ENCODE assay signal across 18 mouse cellular contexts in the genomic region with DNA sequence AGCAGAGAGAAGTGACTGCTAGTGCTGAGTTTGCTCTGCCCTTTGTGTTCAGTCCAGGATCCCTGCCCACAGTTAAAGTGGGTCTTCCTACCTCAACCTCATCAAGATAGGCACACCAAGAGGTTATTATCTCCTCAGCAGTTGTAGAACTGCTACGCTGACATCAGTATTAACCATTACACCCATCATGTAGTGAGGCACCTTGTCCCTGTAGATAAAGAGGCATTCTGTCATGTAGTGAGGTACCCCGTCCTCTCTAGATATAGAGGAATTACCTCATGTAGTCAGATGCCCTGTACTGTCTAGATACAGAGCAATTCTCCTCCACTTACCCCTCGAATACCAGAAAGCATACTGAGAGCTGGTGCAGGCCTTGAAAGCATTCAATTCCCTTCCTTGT. TPM values are rescaled to one million over a fixed set of nuclear protein-coding genes. Genes with fewer than 3 reads are reported as not detected.
DNase-seq lines count a peak whose midpoint lies in the region; ATAC-seq and TF ChIP-seq lines count a peak whose summit lies in the region.
"Had no signal": no experiment of that assay in that cellular context is flagged by ENCODE, and none has a peak within 500 bp of the region (broad histone marks: within the 10 kb centered on the region; RNA-seq: fewer than 3 reads in every experiment).

No protein-coding gene starts in this region.

- no peaks in the 10 kb centered on the region for H3K9me3 ChIP-seq in intestine, embryonic 14.5 days (ENCODE audit: control insufficient read depth, low read length)
- no peaks in the 10 kb centered on the region for H3K9me3 ChIP-seq in intestine, postnatal 0 days (ENCODE audit: control insufficient read depth)
- H3K9me3 ChIP-seq in liver, embryonic 11.5 days (ENCODE audit: control insufficient read depth, low read length) = no peaks in the 10 kb centered on the region
- H3K9me3 ChIP-seq in kidney, embryonic 16.5 days (ENCODE audit: low read length) = no peaks in the 10 kb centered on the region
- H3K9me3 ChIP-seq: embryonic facial prominence, embryonic 13.5 days; neural tube, embryonic 12.5 days had no signal

- no peak for ATAC-seq in intestine, embryonic 14.5 days (replicated peaks; ENCODE audit: low FRiP score, low TSS enrichment, low read depth)
- no peak for ATAC-seq in intestine, postnatal 0 days
- ATAC-seq in liver, embryonic 11.5 days (replicated peaks; ENCODE audit: low FRiP score) = peak; percentile 100
- ATAC-seq in megakaryocyte-erythroid progenitor cell, adult 5-6 weeks (replicated peaks; ENCODE audit: low FRiP score, low TSS enrichment, poor library complexity, severe bottlenecking) = peak; percentile 98
- ATAC-seq in kidney, embryonic 16.5 days (ENCODE audit: low FRiP score, low TSS enrichment) = no peak

- no peak overlapping the region for H3K4me3 ChIP-seq in intestine, embryonic 14.5 days (ENCODE audit: low read depth, low read length)
- H3K4me3 ChIP-seq in intestine, postnatal 0 days (ENCODE audit: low read depth, low read length) = no peak overlapping the region
- no peak overlapping the region for H3K4me3 ChIP-seq in liver, embryonic 11.5 days (ENCODE audit: low read depth, low read length)
- no peak overlapping the region for H3K4me3 ChIP-seq in kidney, embryonic 16.5 days (ENCODE audit: low read length)
- H3K4me3 ChIP-seq: embryonic facial prominence, embryonic 13.5 days; neural tube, embryonic 12.5 days had no signal

- H3K27ac ChIP-seq in intestine, embryonic 14.5 days (ENCODE audit: low read depth) = no peak overlapping the region
- H3K27ac ChIP-seq in intestine, postnatal 0 days (ENCODE audit: low read depth, low read length) = no peak overlapping the region
- peak overlapping the region; percentile 91 for H3K27ac ChIP-seq in liver, embryonic 11.5 days (ENCODE audit: low read depth, low read length)
- no peak overlapping the region for H3K27ac ChIP-seq in kidney, embryonic 16.5 days (ENCODE audit: low read length)
- H3K27ac ChIP-seq: embryonic facial prominence, embryonic 13.5 days; neural tube, embryonic 12.5 days had no signal

- H3K9ac ChIP-seq in intestine, embryonic 14.5 days (ENCODE audit: low read length) = no peak overlapping the region
- H3K9ac ChIP-seq in intestine, postnatal 0 days (ENCODE audit: low read depth, low read length) = no peak overlapping the region
- peak overlapping the region; percentile 52; the same call in 1 of the 2 replicates for H3K9ac ChIP-seq in liver, embryonic 11.5 days (ENCODE audit: low read depth, low read length)
- H3K9ac ChIP-seq in kidney, embryonic 16.5 days (replicated peaks; ENCODE audit: low read length) = no peak overlapping the region
- H3K9ac ChIP-seq: embryonic facial prominence, embryonic 13.5 days; neural tube, embryonic 12.5 days had no signal

- 91% methylated on average over 3 of the region's 3 CpGs for WGBS in intestine, embryonic 14.5 days
- 83% methylated on average over 3 of the region's 3 CpGs for WGBS in intestine, postnatal 0 days
- 40% methylated on average over 3 of the region's 3 CpGs for WGBS in liver, embryonic 11.5 days
- 93% methylated on average over 3 of the region's 3 CpGs for WGBS in kidney, embryonic 16.5 days

- H3K4me2 ChIP-seq in intestine, embryonic 14.5 days (ENCODE audit: low read length) = no peak overlapping the region
- H3K4me2 ChIP-seq in intestine, postnatal 0 days (replicated peaks; ENCODE audit: low read depth) = no peak overlapping the region
- peak overlapping the region; percentile 13 for H3K4me2 ChIP-seq in liver, embryonic 11.5 days
- H3K4me2 ChIP-seq in kidney, embryonic 16.5 days (replicated peaks; ENCODE audit: low read depth, low read length) = no peak overlapping the region
- H3K4me2 ChIP-seq: embryonic facial prominence, embryonic 13.5 days; midbrain, embryonic 11.5 days; neural tube, embryonic 12.5 days had no signal

- no peak for TF ChIP-seq CTCF in intestine, postnatal 0 days (IDR thresholded peaks at IDR 0.05; ENCODE audit: low read depth)

- H3K36me3 ChIP-seq in intestine, embryonic 14.5 days (ENCODE audit: control insufficient read depth, insufficient read depth, low read length) = peaks cover 78% of the 10 kb centered on the region
- peaks cover 68% of the 10 kb centered on the region for H3K36me3 ChIP-seq in intestine, postnatal 0 days (ENCODE audit: control insufficient read depth, insufficient read depth)
- peaks cover 26% of the 10 kb centered on the region for H3K36me3 ChIP-seq in liver, embryonic 11.5 days (ENCODE audit: control insufficient read depth, insufficient read depth, low read length)
- H3K36me3 ChIP-seq in kidney, embryonic 16.5 days (ENCODE audit: insufficient read depth, low read length) = peaks cover 45% of the 10 kb centered on the region

- no peaks in the 10 kb centered on the region for H3K4me1 ChIP-seq in intestine, embryonic 14.5 days (replicated peaks; ENCODE audit: control insufficient read depth, insufficient read depth, low read length)
- no peaks in the 10 kb centered on the region for H3K4me1 ChIP-seq in intestine, postnatal 0 days (replicated peaks; ENCODE audit: control insufficient read depth, insufficient read depth, low read length)
- H3K4me1 ChIP-seq in liver, embryonic 11.5 days (replicated peaks; ENCODE audit: control insufficient read depth, insufficient read depth, low read length) = peaks cover 3% of the 10 kb centered on the region; the same call in 1 of the 2 replicates
- H3K4me1 ChIP-seq in kidney, embryonic 16.5 days (ENCODE audit: insufficient read depth, low read length) = no peaks in the 10 kb centered on the region
- H3K4me1 ChIP-seq: embryonic facial prominence, embryonic 13.5 days; neural tube, embryonic 12.5 days had no signal

- no peaks in the 10 kb centered on the region for H3K27me3 ChIP-seq in intestine, embryonic 14.5 days (replicated peaks; ENCODE audit: control insufficient read depth, insufficient read depth, low read length)
- no peaks in the 10 kb centered on the region for H3K27me3 ChIP-seq in intestine, postnatal 0 days (replicated peaks; ENCODE audit: control insufficient read depth, insufficient read depth, low read length)
- H3K27me3 ChIP-seq in liver, embryonic 11.5 days (replicated peaks; ENCODE audit: control insufficient read depth, insufficient read depth, low read length) = no peaks in the 10 kb centered on the region
- H3K27me3 ChIP-seq in kidney, embryonic 16.5 days (ENCODE audit: insufficient read depth, low read length) = no peaks in the 10 kb centered on the region
- H3K27me3 ChIP-seq: embryonic facial prominence, embryonic 13.5 days; neural tube, embryonic 12.5 days had no signal

- DNase-seq in intestine, embryonic 14.5 days (ENCODE audit: low spot score) = peak; percentile 33
- peak; percentile 76 for DNase-seq in c-Kit-positive CD71-positive TER-119-positive erythroid progenitor cells, embryonic 14.5 days (ENCODE audit: low spot score)
- peak; percentile 43 for DNase-seq in liver, embryonic 11.5 days (ENCODE audit: low spot score)
- no peak for DNase-seq in cerebellum, postnatal 10 days
- DNase-seq in left cerebral cortex, adult 8-10 months (ENCODE audit: low spot score in 2 of 2) = no peak
- DNase-seq: adrenal gland, adult 8-10 months; cerebellum, adult 8-10 months; gastrocnemius, postnatal 36 days; kidney, postnatal 14 days; lung, postnatal 36 days; right cerebral cortex, postnatal 14 days had no signal

RNA-seq across cellular contexts. Expression of gene Msantd1, which starts 26.8 kb away (rescaled TPM):
- 0.58 and 1.2 TPM in 2 replicates for polyA plus RNA-seq in intestine, embryonic 14.5 days (2014; fragmentation: Nextera tagmentation; extraction: Ambion mirVana)
- 0.29 and 0.51 TPM in 2 replicates for polyA plus RNA-seq in intestine, postnatal 0 days (2015; fragmentation: Nextera tagmentation; extraction: Ambion mirVana)
- 0.48 and 0.95 TPM in 2 replicates for polyA plus RNA-seq in liver, embryonic 11.5 days (2014; fragmentation: Nextera tagmentation; extraction: Ambion mirVana)
- 2.9 and 4.5 TPM in 2 replicates for total RNA-seq in megakaryocyte-erythroid progenitor cell, adult 5-6 weeks (2014; fragmentation: Nextera tagmentation)
- 0.38 TPM in 1 of 2 replicates, not detected in the other for total RNA-seq in megakaryocyte-erythroid progenitor cell, adult 5-6 weeks (2017)
- polyA plus RNA-seq in kidney, embryonic 16.5 days (2015; fragmentation: Nextera tagmentation; extraction: Ambion mirVana) = 0.27 and 0.95 TPM in 2 replicates
- 1 to 10 TPM; 3.9 to 6.6 (median 4.1) TPM for total RNA-seq in left cerebral cortex, adult 8-10 months (2022)
- total RNA-seq: monocyte, adult 5-6 weeks had no signal

Comparison
In these comparisons a context has a peak if more than half of its experiments do, and no peak if none do; other contexts are left out.
1. ATAC-seq: peak in liver, embryonic 11.5 days (single experiment) and megakaryocyte-erythroid progenitor cell, adult 5-6 weeks (single experiment); none in intestine, embryonic 14.5 days (single experiment), intestine, postnatal 0 days (single experiment) and kidney, embryonic 16.5 days (single experiment).
2. DNase-seq: peak in intestine, embryonic 14.5 days (single experiment), c-Kit-positive CD71-positive TER-119-positive erythroid progenitor cells, embryonic 14.5 days (single experiment) and liver, embryonic 11.5 days (single experiment); none in cerebellum, postnatal 10 days (0 of 2) and left cerebral cortex, adult 8-10 months (0 of 2).